Mouse (Mus musculus) heart, adult 2 months (tissue): Measurements from ENCODE around the gene Egfl8. TPM values are rescaled to one million over a fixed set of nuclear protein-coding genes. Genes with fewer than 3 reads are reported as not detected.

Source experiments
- DNase-seq, 2 experiments: peaks; one replicate each; pipeline ENCODE4 v3.0.0; 2021
- H3K27ac ChIP-seq: fragments of 200-600 bp; 2 replicates; pipeline ENCODE4 v1.8.1; 2022
- H3K27me3 ChIP-seq: fragments of 200-500 bp; 2 replicates; pipeline ENCODE4 v1.6.1; 2012; ENCODE audit warnings: mild to moderate bottlenecking, low read length, inconsistent platforms, mixed read lengths; ENCODE audit not compliant: control insufficient read depth, insufficient read depth
- H3K36me3 ChIP-seq: fragments of 200-500 bp; 2 replicates; pipeline ENCODE4 v1.6.1; 2012; ENCODE audit warnings: low read length, inconsistent platforms; ENCODE audit not compliant: control insufficient read depth, insufficient read depth
- H3K4me1 ChIP-seq: fragments of 200-500 bp; 2 replicates; pipeline ENCODE4 v1.6.1; 2011; ENCODE audit warnings: low read length; ENCODE audit not compliant: control insufficient read depth, insufficient read depth
- H3K4me3 ChIP-seq: fragments of 200-600 bp; 2 replicates; pipeline ENCODE4 v1.8.1; 2022
- H3K79me2 ChIP-seq: fragments of 200-500 bp; replicated peaks from 2 replicates; pipeline ENCODE4 v1.6.1; 2012; ENCODE audit warnings: mild to moderate bottlenecking, inconsistent platforms, low read length, moderate library complexity, mixed read lengths; ENCODE audit not compliant: control insufficient read depth, insufficient read depth
- H3K9ac ChIP-seq: fragments of 200-500 bp; 2 replicates; pipeline ENCODE4 v1.6.1; 2012; ENCODE audit warnings: low read depth, mild to moderate bottlenecking, control low read depth, inconsistent platforms, low read length, mixed read lengths
- CTCF ChIP-seq: fragments of 200-600 bp; IDR thresholded peaks from 2 replicates; pipeline ENCODE4 v1.8.1; 2022; ENCODE audit warnings: antibody characterized with exemption, mild to moderate bottlenecking, moderate library complexity
- EP300 ChIP-seq: fragments of 200-500 bp; IDR thresholded peaks from 2 replicates; pipeline ENCODE4 v1.6.1; 2011; ENCODE audit warnings: low read depth, low read length, control low read depth; ENCODE audit not compliant: insufficient read depth
- POLR2A ChIP-seq: fragments of 200-500 bp; IDR thresholded peaks from 2 replicates; pipeline ENCODE4 v1.6.1; 2011; ENCODE audit warnings: mild to moderate bottlenecking, low read depth, low read length, control low read depth; ENCODE audit not compliant: insufficient read depth
- WGBS: fragments of 180-500 bp; shearing (Covaris S2); methylation state at CpG from one replicate; pipeline ENCODE4 v1.1.7; 2018; 5-methylcytosine and 5-hydroxymethylcytosine counted together
- intact Hi-C: fragments of 180-260 bp; cut with DNase I; formaldehyde crosslinking; loops from one replicate; pipeline ENCODE4 v1.15.1; 2025
- polyA plus RNA-seq: library from polyadenylated mRNA; depleted of rRNA; stranded (reverse); fragments of >200 nt; gene quantifications from 2 replicates; pipeline ENCODE4 v1.2.3, GENCODE M21; 2012
- total RNA-seq, 2 experiments: library from RNA; stranded (reverse); gene quantifications; 2 replicates each; pipeline ENCODE4 v1.2.3; 2021

Gene Egfl8
- total and polyA plus RNA-seq, 3 experiments: 1.2 to 2.4 (median 1.8) TPM

- no peaks in the 10 kb centered on the region for H3K27me3 ChIP-seq
- WGBS: 91% methylated on average over 4 of the region's 4 CpGs
- H3K36me3 ChIP-seq: no peaks in the 10 kb centered on the region
- no peak for TF ChIP-seq EP300
- peaks cover 12% of the 10 kb centered on the region for H3K4me1 ChIP-seq
- H3K27ac ChIP-seq: no peak overlapping the region
- no peak overlapping the region for H3K4me3 ChIP-seq
- intact Hi-C loops: no loop called here
- H3K79me2 ChIP-seq: no peaks in the 10 kb centered on the region; the same call in 1 of the 2 replicates
- DNase-seq: no peak
- no peak overlapping the region for H3K9ac ChIP-seq
These were observed 27.6 kb upstream of the Egfl8 start for GRCm38 (mm10) chr17:34643379-34643778.

- Histone ChIP-seq H3K36me3 (no peaks in the 10 kb centered on the region), H3K27me3 (no peaks in the 10 kb centered on the region), H3K27ac (peak overlapping the region; percentile 60; the same call in 1 of the 2 replicates), H3K9ac (no peak overlapping the region), H3K4me1 (peaks cover 10% of the 10 kb centered on the region), H3K79me2 (no peaks in the 10 kb centered on the region), H3K4me3 (no peak overlapping the region)
- WGBS: 80% methylated on average over 3 of the region's 3 CpGs
- intact Hi-C loops: no loop called here
- no peak for DNase-seq
- TF ChIP-seq EP300: no peak
- no peak for TF ChIP-seq CTCF
- TF ChIP-seq POLR2A: no peak
These were observed 26.2 kb upstream of the Egfl8 start for GRCm38 (mm10) chr17:34641945-34642344.

GRCm38 (mm10) chr17:34640778-34641601 is 25.2 kb upstream of the Egfl8 start:
- Histone ChIP-seq H3K27ac (peak overlapping the region; percentile 60), H3K9ac (no peak overlapping the region), H3K79me2 (no peaks in the 10 kb centered on the region), H3K27me3 (no peaks in the 10 kb centered on the region), H3K4me3 (no peak overlapping the region), H3K4me1 (peaks cover 7% of the 10 kb centered on the region), H3K36me3 (no peaks in the 10 kb centered on the region)
- peak; percentile 65 to 74 for DNase-seq
- intact Hi-C loops: no loop called here
- peak; percentile 50 for TF ChIP-seq CTCF
- no peak for TF ChIP-seq POLR2A
- 0 out of 2 replicates have a peak, but pooled peaks have one; percentile 64 for TF ChIP-seq EP300
- 14% methylated on average over 11 of the region's 11 CpGs for WGBS

- Histone ChIP-seq H3K4me1 (peaks cover 6% of the 10 kb centered on the region), H3K27ac (peak overlapping the region; percentile 60), H3K36me3 (no peaks in the 10 kb centered on the region), H3K4me3 (no peak overlapping the region), H3K27me3 (no peaks in the 10 kb centered on the region), H3K9ac (no peak overlapping the region), H3K79me2 (no peaks in the 10 kb centered on the region)
- WGBS: 82% methylated on average over 7 of the region's 7 CpGs
- intact Hi-C loops: no loop called here
- TF ChIP-seq POLR2A: no peak
- no peak for TF ChIP-seq EP300
- no peak for TF ChIP-seq CTCF
- no peak for DNase-seq
These were observed 23.9 kb upstream of the Egfl8 start for GRCm38 (mm10) chr17:34639461-34640255.

GRCm38 (mm10) chr17:34637459-34637858 is 21.7 kb upstream of the Egfl8 start:
- no peak overlapping the region for H3K9ac ChIP-seq
- peaks cover 6% of the 10 kb centered on the region for H3K4me1 ChIP-seq
- WGBS: 45% methylated on average over 3 of the region's 3 CpGs
- TF ChIP-seq POLR2A (no peak), EP300 (no peak), CTCF (no peak)
- no peak overlapping the region for H3K27ac ChIP-seq
- H3K36me3 ChIP-seq: no peaks in the 10 kb centered on the region
- H3K4me3 ChIP-seq: no peak overlapping the region
- no peak for DNase-seq
- no peaks in the 10 kb centered on the region for H3K79me2 ChIP-seq
- intact Hi-C loops: no loop called here
- no peaks in the 10 kb centered on the region for H3K27me3 ChIP-seq

GRCm38 (mm10) chr17:34635671-34636070 is 19.9 kb upstream of the Egfl8 start:
- H3K4me3 ChIP-seq: no peak overlapping the region
- DNase-seq: no peak
- no peaks in the 10 kb centered on the region for H3K36me3 ChIP-seq
- no peak overlapping the region for H3K27ac ChIP-seq
- H3K4me1 ChIP-seq: peaks cover 5% of the 10 kb centered on the region
- WGBS: 49% methylated on average over 2 of the region's 2 CpGs
- no peaks in the 10 kb centered on the region for H3K27me3 ChIP-seq
- H3K79me2 ChIP-seq: no peaks in the 10 kb centered on the region
- no peak for TF ChIP-seq CTCF
- TF ChIP-seq EP300: no peak
- TF ChIP-seq POLR2A: no peak
- intact Hi-C loops: no loop called here
- no peak overlapping the region for H3K9ac ChIP-seq
